Mouse (Mus musculus): ENCODE results near the gene Relch. TPM values are rescaled to one million over a fixed set of nuclear protein-coding genes. Genes with fewer than 3 reads are reported as not detected.

Relch gene
- polyA plus RNA-seq, 1 experiment from 2014 or later, result 42.8 TPM

DNA sequence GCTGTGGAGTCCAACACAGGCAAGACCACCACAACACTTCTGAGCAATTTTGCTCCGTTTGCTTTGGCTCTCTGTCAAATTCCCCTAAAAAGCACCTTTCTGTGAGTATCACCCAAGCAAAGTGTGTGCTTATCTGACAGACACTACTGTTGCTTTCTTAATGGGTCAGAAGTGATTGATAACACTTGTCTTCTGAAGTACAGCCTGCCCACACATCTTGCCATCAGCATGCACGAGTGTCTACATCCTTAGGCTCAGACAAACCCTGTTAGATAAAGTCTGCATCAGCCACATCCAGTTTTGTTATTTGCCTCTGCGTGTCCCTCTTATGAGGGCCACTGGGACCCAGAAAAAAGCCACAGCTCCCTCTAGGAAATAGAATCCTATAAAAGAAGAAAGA lies 140.6 kb downstream of the Relch start:
- WGBS, result 86% methylated on average over 3 of the region's 3 CpGs
- no peak for ATAC-seq (ENCODE audit: low FRiP score, low read depth)

More for the DNA sequence above, 140.6 kb downstream of the Relch start:
- no peak overlapping the region for H3K4me3 ChIP-seq
- H3K36me3 ChIP-seq, result no peaks in the 10 kb centered on the region
- H3K4me2 ChIP-seq (replicated peaks), result no peak overlapping the region
- no peaks in the 10 kb centered on the region for H3K4me1 ChIP-seq
- H3K9me3 ChIP-seq, result no peaks in the 10 kb centered on the region
- no peak overlapping the region for H3K9ac ChIP-seq (replicated peaks)
- no peaks in the 10 kb centered on the region for H3K27me3 ChIP-seq
- no peak overlapping the region for H3K27ac ChIP-seq (replicated peaks)

Other genes with a start within 250 kb of the Relch start
- 15.1 and 15.5 TPM in 2 replicates for gene Pign, start 184 bp upstream of the Relch start, polyA plus RNA-seq (2016; fragmentation: Nextera tagmentation; extraction: Ambion mirVana)
- gene Tnfrsf11a, start 116.9 kb downstream of the Relch start, polyA plus RNA-seq (2016; fragmentation: Nextera tagmentation; extraction: Ambion mirVana), result 0.24 and 0.33 TPM in 2 replicates